Comparison of ENCODE assay signal across 18 mouse cellular contexts in genomic region chrX:11726524-11727231, GRCm38 (mm10).
DNase-seq lines count a peak whose midpoint lies in the region; ATAC-seq and TF ChIP-seq lines count a peak whose summit lies in the region.
"Had no signal": no experiment of that assay in that cellular context is flagged by ENCODE, and none has a peak within 500 bp of the region (broad histone marks: within the 10 kb centered on the region; RNA-seq: fewer than 3 reads in every experiment).

No protein-coding gene starts in this region.

- DNase-seq in hindbrain, embryonic 10.5 days (ENCODE audit: low spot score): no peak
- DNase-seq in midbrain, embryonic 11.5 days (ENCODE audit: low spot score, missing footprints): peak; percentile 71
- peak; percentile 47 for DNase-seq in brain, embryonic 14.5 days (ENCODE audit: low read depth)
- DNase-seq in adrenal gland, adult 2 months: no peak
- DNase-seq: cerebellum, adult 18-20 months; forebrain, postnatal 0 days; gastrocnemius, postnatal 25 days; left cerebral cortex, postnatal 4 days; spleen, adult 18-20 months; thymus, postnatal 36 days had no signal

- WGBS in hindbrain, embryonic 15.5 days: 39% methylated on average over 8 of the region's 8 CpGs
- 37% methylated on average over 8 of the region's 8 CpGs for WGBS in hindbrain, embryonic 10.5 days
- WGBS in midbrain, embryonic 11.5 days: 45% methylated on average over 8 of the region's 8 CpGs
- WGBS in midbrain, embryonic 15.5 days: 40% methylated on average over 8 of the region's 8 CpGs
- WGBS in neural tube, embryonic 13.5 days: 22% methylated on average over 8 of the region's 8 CpGs

- H3K9ac ChIP-seq in hindbrain, embryonic 15.5 days: no peak overlapping the region
- no peak overlapping the region for H3K9ac ChIP-seq in midbrain, embryonic 11.5 days (ENCODE audit: low read length)
- no peak overlapping the region for H3K9ac ChIP-seq in midbrain, embryonic 15.5 days
- no peak overlapping the region for H3K9ac ChIP-seq in neural tube, embryonic 13.5 days
- H3K9ac ChIP-seq: forebrain, postnatal 0 days; heart, embryonic 13.5 days; liver, embryonic 14.5 days had no signal

- no peak overlapping the region for H3K27ac ChIP-seq in hindbrain, embryonic 15.5 days (replicated peaks)
- H3K27ac ChIP-seq in hindbrain, embryonic 10.5 days: no peak overlapping the region
- H3K27ac ChIP-seq in midbrain, embryonic 11.5 days (ENCODE audit: low read depth, low read length): no peak overlapping the region
- no peak overlapping the region for H3K27ac ChIP-seq in midbrain, embryonic 15.5 days
- 0 out of 2 replicates have a peak overlapping the region, but pooled peaks have one; percentile 23 for H3K27ac ChIP-seq in neural tube, embryonic 13.5 days (replicated peaks)
- H3K27ac ChIP-seq: heart, embryonic 13.5 days; liver, embryonic 14.5 days; stomach, postnatal 0 days had no signal

- TF ChIP-seq POLR2A in brain, embryonic 14.5 days (IDR thresholded peaks at IDR 0.05; ENCODE audit: borderline replicate concordance, extremely low read depth, insufficient read depth, insufficient read length, poor library complexity, severe bottlenecking): no peak

- H3K9me3 ChIP-seq in hindbrain, embryonic 15.5 days: no peaks in the 10 kb centered on the region
- no peaks in the 10 kb centered on the region for H3K9me3 ChIP-seq in hindbrain, embryonic 10.5 days
- H3K9me3 ChIP-seq in midbrain, embryonic 11.5 days (ENCODE audit: control insufficient read depth, low read length): no peaks in the 10 kb centered on the region
- H3K9me3 ChIP-seq in midbrain, embryonic 15.5 days: no peaks in the 10 kb centered on the region
- no peaks in the 10 kb centered on the region for H3K9me3 ChIP-seq in neural tube, embryonic 13.5 days
- H3K9me3 ChIP-seq: G1E; heart, embryonic 13.5 days had no signal

- H3K4me1 ChIP-seq in hindbrain, embryonic 15.5 days (replicated peaks): 0 out of 2 replicates have a peak, but pooled peaks cover 3% of the 10 kb centered on the region
- H3K4me1 ChIP-seq in hindbrain, embryonic 10.5 days (replicated peaks): 0 out of 2 replicates have a peak, but pooled peaks cover 7% of the 10 kb centered on the region
- no peaks in the 10 kb centered on the region; the same call in 1 of the 2 replicates for H3K4me1 ChIP-seq in midbrain, embryonic 11.5 days (ENCODE audit: control insufficient read depth, insufficient read depth, low read length)
- no peaks in the 10 kb centered on the region for H3K4me1 ChIP-seq in midbrain, embryonic 15.5 days
- peaks cover 12% of the 10 kb centered on the region; the same call in 1 of the 2 replicates for H3K4me1 ChIP-seq in neural tube, embryonic 13.5 days (replicated peaks)

- 0 out of 2 replicates have a peak, but pooled peaks cover 4% of the 10 kb centered on the region for H3K27me3 ChIP-seq in hindbrain, embryonic 15.5 days
- H3K27me3 ChIP-seq in hindbrain, embryonic 10.5 days (ENCODE audit: insufficient read depth, poor library complexity, severe bottlenecking): peaks cover 79% of the 10 kb centered on the region
- no peaks in the 10 kb centered on the region; the same call in 1 of the 2 replicates for H3K27me3 ChIP-seq in midbrain, embryonic 11.5 days (ENCODE audit: control insufficient read depth, insufficient read depth, low read length)
- no peaks in the 10 kb centered on the region for H3K27me3 ChIP-seq in midbrain, embryonic 15.5 days (replicated peaks)
- H3K27me3 ChIP-seq in neural tube, embryonic 13.5 days: peaks cover 29% of the 10 kb centered on the region

- H3K36me3 ChIP-seq in hindbrain, embryonic 15.5 days: no peaks in the 10 kb centered on the region
- no peaks in the 10 kb centered on the region for H3K36me3 ChIP-seq in hindbrain, embryonic 10.5 days
- no peaks in the 10 kb centered on the region for H3K36me3 ChIP-seq in midbrain, embryonic 11.5 days (ENCODE audit: control insufficient read depth, insufficient read depth, low read length)
- H3K36me3 ChIP-seq in midbrain, embryonic 15.5 days (replicated peaks): no peaks in the 10 kb centered on the region
- no peaks in the 10 kb centered on the region for H3K36me3 ChIP-seq in neural tube, embryonic 13.5 days
- H3K36me3 ChIP-seq: G1E; heart, embryonic 13.5 days had no signal

- H3K4me2 ChIP-seq in hindbrain, embryonic 15.5 days: no peak overlapping the region
- H3K4me2 ChIP-seq in midbrain, embryonic 11.5 days: no peak overlapping the region
- no peak overlapping the region for H3K4me2 ChIP-seq in midbrain, embryonic 15.5 days
- H3K4me2 ChIP-seq in neural tube, embryonic 13.5 days: no peak overlapping the region
- H3K4me2 ChIP-seq: heart, embryonic 13.5 days had no signal

- TF ChIP-seq CTCF in brain, embryonic 14.5 days (IDR thresholded peaks at IDR 0.05; ENCODE audit: borderline replicate concordance, extremely low read depth, insufficient read depth, insufficient read length): no peak

- ATAC-seq in hindbrain, embryonic 15.5 days (ENCODE audit: low FRiP score, low read depth): peak; percentile 34; the same call in 1 of the 2 replicates
- ATAC-seq in midbrain, embryonic 11.5 days (ENCODE audit: low FRiP score): no peak
- no peak for ATAC-seq in midbrain, embryonic 15.5 days (replicated peaks)
- peak; percentile 88 for ATAC-seq in neural tube, embryonic 13.5 days (ENCODE audit: low read depth)
- ATAC-seq: forebrain, postnatal 0 days had no signal

- H3K4me3 ChIP-seq in hindbrain, embryonic 15.5 days: no peak overlapping the region
- H3K4me3 ChIP-seq in hindbrain, embryonic 10.5 days: no peak overlapping the region
- H3K4me3 ChIP-seq in midbrain, embryonic 11.5 days (ENCODE audit: low read depth, low read length): no peak overlapping the region
- no peak overlapping the region for H3K4me3 ChIP-seq in midbrain, embryonic 15.5 days
- H3K4me3 ChIP-seq in neural tube, embryonic 13.5 days: no peak overlapping the region
- H3K4me3 ChIP-seq: heart, embryonic 13.5 days; myocyte had no signal

Comparison
In these comparisons a context has a peak if more than half of its experiments do, and no peak if none do; other contexts are left out.
1. ATAC-seq: peak in hindbrain, embryonic 15.5 days (single experiment) and neural tube, embryonic 13.5 days (single experiment); none in midbrain, embryonic 11.5 days (single experiment) and midbrain, embryonic 15.5 days (single experiment).
2. DNase-seq: peak in midbrain, embryonic 11.5 days (single experiment) and brain, embryonic 14.5 days (single experiment); none in hindbrain, embryonic 10.5 days (single experiment) and adrenal gland, adult 2 months (single experiment).